Mouse (Mus musculus): ENCODE measurements around the gene Rbm47.

Gene Rbm47

DNA sequence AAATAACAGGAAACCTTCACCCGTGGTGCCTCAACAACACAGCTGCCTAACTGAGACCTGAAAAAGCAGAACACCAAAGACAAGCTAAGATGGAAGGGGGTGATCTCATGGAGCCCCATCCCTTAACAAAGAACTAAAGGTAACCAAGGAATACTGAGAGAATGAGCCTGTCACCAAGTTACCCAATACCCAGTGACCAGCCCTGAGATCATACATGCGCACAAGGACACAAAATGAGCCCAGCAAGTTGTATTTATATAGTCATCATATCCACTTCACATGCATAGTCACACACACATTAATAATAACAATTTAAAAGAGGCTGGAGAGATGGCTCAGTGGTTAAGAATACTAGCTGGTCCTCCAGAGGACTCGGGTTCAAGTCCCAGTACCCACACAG lies 44.0 kb downstream of the Rbm47 start:
- DNase-seq (ENCODE audit: low read depth, low spot score), result no peak

- no peak for DNase-seq (ENCODE audit: low read depth, low spot score)
These were observed 47.5 kb downstream of the Rbm47 start for GRCm38 (mm10) chr5:66125418-66125817.

DNA sequence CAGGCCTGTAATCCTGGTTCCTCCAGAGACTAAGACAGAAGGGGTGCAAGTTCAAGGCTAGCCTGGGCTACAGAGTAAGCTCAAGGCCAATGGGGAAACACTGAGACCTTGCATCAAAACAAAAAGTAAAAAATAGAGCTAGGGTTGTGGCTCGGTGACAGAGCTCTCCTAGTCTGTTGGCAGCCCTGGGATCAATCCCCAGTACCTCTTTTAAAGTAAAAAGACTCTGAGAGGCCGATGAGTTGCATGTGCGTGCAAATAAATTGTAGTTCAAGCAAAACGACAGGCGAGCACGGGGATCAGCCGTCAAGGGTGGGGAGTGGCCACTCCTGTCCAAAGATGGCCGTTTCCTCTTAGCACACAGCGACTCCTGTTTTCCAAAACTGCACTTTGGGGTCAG lies 48.0 kb downstream of the Rbm47 start:
- no peak for DNase-seq (ENCODE audit: low read depth, low spot score)

GRCm38 (mm10) chr5:66124089-66124400 lies 48.9 kb downstream of the Rbm47 start:
- DNase-seq (ENCODE audit: low read depth, low spot score), result no peak

GRCm38 (mm10) chr5:66123295-66124088 lies 49.4 kb downstream of the Rbm47 start:
- DNase-seq (ENCODE audit: low read depth, low spot score), result no peak

DNA sequence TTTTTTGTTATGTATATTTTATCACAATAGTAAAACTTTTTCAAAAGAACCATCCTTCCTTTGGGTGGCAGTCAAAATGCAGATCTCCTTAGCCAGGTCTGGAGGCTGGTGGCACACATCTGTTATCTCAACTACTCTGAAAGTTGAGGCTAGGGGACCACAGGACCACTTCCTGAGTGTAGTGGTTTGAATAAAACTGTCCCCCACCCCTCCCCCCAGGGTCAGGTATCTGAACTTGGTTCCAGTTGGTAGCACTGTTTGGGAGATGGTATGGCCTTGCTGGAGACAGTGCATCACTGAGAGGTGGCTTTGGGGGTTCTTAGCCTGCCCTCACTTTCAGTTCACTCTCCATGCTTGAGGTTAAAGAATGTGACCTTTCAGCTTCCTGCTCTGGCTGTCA lies 51.7 kb downstream of the Rbm47 start:
- DNase-seq (ENCODE audit: low read depth, low spot score), result no peak

DNA sequence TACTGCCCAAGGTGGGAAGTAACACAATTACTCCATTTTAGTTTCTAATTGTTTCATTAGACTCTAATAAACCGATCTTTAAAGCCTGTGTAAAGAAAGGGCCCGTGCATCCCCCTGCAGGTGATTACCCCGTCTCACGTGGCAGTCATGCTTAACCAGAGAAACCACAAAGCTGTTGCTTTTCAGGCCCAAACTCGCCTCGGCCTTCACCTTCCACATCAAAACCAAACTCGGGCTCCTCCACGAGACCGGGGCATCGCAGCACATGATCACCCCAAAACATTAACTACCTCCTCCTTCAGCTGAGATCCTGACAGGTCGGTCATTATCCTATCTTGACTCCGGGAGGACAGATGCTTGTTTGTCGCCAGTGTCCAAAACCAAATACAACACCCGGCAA lies 58.2 kb downstream of the Rbm47 start:
- DNase-seq (ENCODE audit: low read depth, low spot score), result no peak

- DNase-seq (ENCODE audit: low read depth, low spot score), result peak; percentile 3
These were observed 58.7 kb downstream of the Rbm47 start for GRCm38 (mm10) chr5:66114208-66114607.

- DNase-seq (ENCODE audit: low read depth, low spot score), result peak; percentile 55
These were observed 60.9 kb downstream of the Rbm47 start for GRCm38 (mm10) chr5:66112059-66112458.

DNA sequence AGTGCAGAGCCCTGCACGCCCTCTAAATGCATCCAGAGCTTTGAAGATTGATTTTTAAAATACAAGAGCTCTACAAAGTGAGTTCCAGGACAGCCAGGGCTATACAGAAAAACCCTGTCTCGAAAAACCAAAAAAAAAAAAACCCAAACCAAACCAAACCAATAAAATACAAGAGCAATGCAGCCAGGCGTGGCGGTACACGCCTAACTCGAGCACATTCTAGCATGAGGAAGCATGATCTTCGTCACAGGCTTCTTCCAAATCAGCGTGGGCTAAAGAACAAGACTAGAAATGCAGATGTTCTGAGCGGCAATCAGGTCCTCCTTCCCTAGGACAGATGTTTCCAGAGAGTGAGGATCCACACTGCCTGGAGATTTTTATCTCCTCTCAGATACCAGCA lies 66.5 kb downstream of the Rbm47 start:
- DNase-seq (ENCODE audit: low read depth, low spot score), result no peak

DNA sequence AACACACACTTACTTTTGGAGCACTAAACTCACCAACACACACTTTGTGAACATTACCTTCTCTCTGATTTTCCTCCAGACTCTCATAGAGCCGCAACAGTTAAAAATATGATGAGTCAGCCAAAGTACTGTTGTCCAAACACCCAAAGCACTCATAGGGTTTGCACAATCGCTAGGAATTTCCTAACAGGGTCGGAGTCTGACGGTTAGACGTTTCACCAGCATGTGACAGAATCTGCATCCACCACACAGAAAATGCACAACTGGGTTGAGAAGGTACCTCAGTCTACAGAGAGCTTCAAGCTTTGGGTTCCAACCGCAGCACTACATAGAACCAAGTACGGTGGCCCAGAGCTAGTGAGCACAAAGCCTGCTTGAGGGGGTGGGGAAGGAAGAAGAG lies 67.0 kb downstream of the Rbm47 start:
- DNase-seq (ENCODE audit: low read depth, low spot score), result no peak

DNA sequence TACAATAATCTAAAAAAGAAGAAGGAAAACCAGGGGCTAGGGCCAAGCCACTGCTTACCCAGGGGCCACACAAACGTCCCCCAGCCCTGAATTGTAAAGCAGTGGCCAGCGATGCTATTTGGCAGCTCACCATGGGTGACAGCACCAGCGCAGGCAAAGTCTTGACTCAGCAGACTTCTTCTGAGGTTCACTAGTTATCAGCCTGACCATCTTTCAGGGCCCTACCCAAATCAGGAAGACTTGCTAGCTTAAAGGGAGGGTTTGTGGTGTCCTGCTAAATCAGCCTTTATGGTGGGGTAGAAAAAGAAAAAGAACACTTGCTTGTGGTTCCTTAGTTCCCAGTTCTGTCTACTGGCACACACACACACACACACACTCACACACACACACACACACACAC lies 67.6 kb downstream of the Rbm47 start:
- no peak for DNase-seq (ENCODE audit: low read depth, low spot score)

DNA sequence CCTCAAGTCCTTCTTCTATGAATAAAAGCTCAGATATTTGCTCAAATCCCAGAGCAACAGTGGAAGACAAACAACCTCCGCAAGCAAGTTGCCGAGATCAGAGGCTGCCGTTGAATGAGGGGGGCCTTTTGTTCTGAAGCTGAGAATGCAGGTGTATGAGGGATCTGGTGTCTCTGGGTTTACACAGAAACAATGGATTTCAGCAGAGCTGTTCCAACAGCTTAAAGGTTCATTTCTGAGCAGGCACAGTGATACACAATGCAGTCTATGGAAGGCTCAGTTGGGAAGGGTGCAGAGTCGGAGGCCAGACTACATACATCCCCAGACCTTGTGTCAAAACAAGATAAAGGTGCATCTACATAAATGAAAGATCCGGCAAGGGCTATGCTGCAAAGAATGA lies 69.5 kb downstream of the Rbm47 start:
- no peak for DNase-seq (ENCODE audit: low read depth, low spot score)

DNA sequence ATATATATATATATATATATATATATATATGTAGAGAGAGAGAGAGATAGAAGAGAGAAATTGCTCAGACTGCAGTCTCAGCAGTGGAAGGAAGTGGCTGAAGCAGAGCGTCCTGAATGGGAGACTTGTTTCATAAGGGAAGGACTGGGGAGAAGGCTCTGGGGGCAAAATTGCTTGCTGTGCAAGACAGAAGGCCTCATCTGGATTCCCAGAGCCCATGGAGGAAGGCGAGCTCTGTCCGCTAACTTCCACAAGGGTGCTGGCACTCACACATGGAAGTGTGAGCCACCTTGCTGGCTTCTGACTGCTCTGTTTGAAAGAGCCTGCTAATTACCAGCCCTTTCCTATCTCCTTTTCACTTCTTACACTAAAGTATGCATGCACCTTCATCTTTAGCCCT lies 70.1 kb downstream of the Rbm47 start:
- peak; percentile 30 for DNase-seq (ENCODE audit: low read depth, low spot score)

DNA sequence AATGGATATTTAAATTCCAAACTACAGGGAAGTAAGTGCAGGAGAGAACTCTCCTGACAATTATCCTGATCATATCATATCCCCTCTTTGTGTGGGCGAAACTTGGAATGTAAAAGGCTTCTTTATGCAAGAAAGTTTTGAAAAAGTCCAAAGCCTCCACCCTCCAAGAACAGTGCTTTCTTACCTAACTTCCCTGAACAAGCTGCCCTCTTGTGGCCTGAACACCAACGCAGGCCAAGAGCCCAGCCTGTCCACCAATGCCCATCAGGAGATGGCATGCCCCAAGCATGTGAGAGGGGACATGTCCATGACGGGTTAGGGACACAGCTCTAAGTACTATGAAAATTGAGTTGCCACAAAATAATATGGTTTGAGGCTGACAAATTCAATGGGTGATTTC lies 71.3 kb downstream of the Rbm47 start:
- DNase-seq (ENCODE audit: low read depth, low spot score), result no peak

DNA sequence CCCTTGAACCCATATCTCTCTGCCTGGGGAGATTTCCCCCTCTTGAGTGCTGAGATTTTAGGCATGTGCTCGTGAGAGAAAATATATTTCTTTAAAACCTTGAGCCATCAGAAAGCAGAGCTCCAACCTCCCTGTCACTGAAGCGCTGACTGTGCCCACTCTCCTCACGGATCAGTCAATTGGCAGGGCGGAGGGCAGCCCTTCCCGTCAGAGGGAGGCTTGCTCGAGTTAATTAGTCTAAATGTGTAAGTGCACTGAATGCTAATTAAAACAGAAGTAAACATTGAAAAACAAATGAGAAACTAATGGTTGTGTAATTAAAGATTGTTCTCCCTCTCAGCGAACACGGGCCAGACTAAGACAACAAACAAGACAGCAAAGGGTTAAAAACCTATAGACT lies 72.6 kb downstream of the Rbm47 start:
- no peak for DNase-seq (ENCODE audit: low read depth, low spot score)

- DNase-seq (ENCODE audit: low read depth, low spot score), result no peak
These were observed 74.6 kb downstream of the Rbm47 start for GRCm38 (mm10) chr5:66098094-66098871.

DNA sequence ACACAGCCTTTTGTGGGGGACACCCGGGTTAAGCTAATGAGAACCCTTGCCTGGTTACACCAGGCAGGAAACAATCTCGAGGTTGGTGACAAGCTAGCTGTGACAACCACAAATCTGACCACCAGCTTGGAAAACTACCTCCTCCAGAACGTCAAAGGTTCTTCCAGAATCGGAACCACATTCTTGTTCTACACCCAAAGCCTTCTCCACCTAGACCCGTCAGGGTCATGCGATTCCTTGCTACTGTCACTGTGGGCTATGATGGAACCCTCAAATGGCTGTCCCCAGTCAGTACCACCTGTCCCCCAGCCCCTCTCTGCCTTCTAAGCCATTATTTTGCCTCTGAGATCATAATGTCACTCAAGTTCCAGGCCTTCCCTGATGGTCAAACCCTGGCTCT lies 76.8 kb downstream of the Rbm47 start:
- DNase-seq (ENCODE audit: low read depth, low spot score), result no peak

- no peak for DNase-seq (ENCODE audit: low read depth, low spot score)
These were observed 77.8 kb downstream of the Rbm47 start for GRCm38 (mm10) chr5:66095166-66095565.

- no peak for DNase-seq (ENCODE audit: low read depth, low spot score)
These were observed 82.9 kb downstream of the Rbm47 start for GRCm38 (mm10) chr5:66090037-66090436.

GRCm38 (mm10) chr5:66089600-66089999 lies 83.3 kb downstream of the Rbm47 start:
- no peak for DNase-seq (ENCODE audit: low read depth, low spot score)

DNA sequence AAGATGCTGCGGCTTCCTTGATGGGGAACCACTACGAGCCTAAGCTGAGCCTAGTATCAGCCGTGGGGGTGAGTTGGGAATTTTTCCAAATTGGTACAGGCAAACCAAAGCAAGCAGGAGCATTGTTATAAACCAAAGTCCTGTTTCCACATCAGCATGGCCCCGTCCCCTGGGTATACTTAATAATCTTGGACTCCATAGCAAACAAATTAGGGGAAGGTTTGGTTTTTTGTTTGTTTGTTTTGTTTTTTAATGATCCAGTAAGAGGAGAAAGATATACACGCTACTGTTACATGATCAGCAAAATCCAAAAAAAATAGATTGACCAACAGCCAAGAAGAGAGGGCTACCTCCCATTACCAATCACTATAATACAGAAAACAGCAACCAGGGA lies 84.0 kb downstream of the Rbm47 start:
- no peak for DNase-seq (ENCODE audit: low read depth, low spot score)

GRCm38 (mm10) chr5:66088247-66088901 lies 84.5 kb downstream of the Rbm47 start:
- no peak for DNase-seq (ENCODE audit: low read depth, low spot score)
